Mouse (Mus musculus) C2C12 (cell line): ENCODE measurements around the gene 4930469K13Rik. TPM values are rescaled to one million over a fixed set of nuclear protein-coding genes. Genes with fewer than 3 reads are reported as not detected.

ENCODE experiments used
- H3K27me3 ChIP-seq: one replicate; pipeline ENCODE4 v1.6.1; 2011; ENCODE audit not compliant: control insufficient read depth, insufficient read depth, insufficient read length
- H3K36me3 ChIP-seq: one replicate; pipeline ENCODE4 v1.6.1; 2011; ENCODE audit not compliant: control insufficient read depth, insufficient read depth
- H3K4me3 ChIP-seq: one replicate; pipeline ENCODE4 v1.5.1; 2011; ENCODE audit warnings: mild to moderate bottlenecking, control low read depth; ENCODE audit not compliant: poor library complexity, insufficient read depth, severe bottlenecking
- H3K79me2 ChIP-seq: one replicate; pipeline ENCODE4 v1.6.1; 2011; ENCODE audit not compliant: control insufficient read depth, insufficient read depth
- H3K79me3 ChIP-seq: one replicate; pipeline ENCODE4 v1.6.1; 2011; ENCODE audit warnings: low read depth, control low read depth
- H3ac ChIP-seq: one replicate; pipeline ENCODE3; 2011; ENCODE audit warnings: low read depth; ENCODE audit not compliant: control insufficient read depth, insufficient read length
- CEBPB ChIP-seq: IDR thresholded peaks from one replicate; pipeline ENCODE4 v1.6.1; 2011; ENCODE audit warnings: low read depth, mild to moderate bottlenecking, control low read depth, moderate library complexity
- CTCF ChIP-seq: IDR thresholded peaks from one replicate; pipeline ENCODE4 v1.5.1; 2011; ENCODE audit not compliant: control insufficient read depth, insufficient read depth, insufficient read length
- FOSL1 ChIP-seq: IDR thresholded peaks from one replicate; pipeline ENCODE4 v1.8.0; 2011; ENCODE audit warnings: mild to moderate bottlenecking, low read length; ENCODE audit not compliant: poor library complexity, insufficient read depth, severe bottlenecking
- MAX ChIP-seq: IDR thresholded peaks from one replicate; pipeline ENCODE4 v1.6.1; 2011; ENCODE audit warnings: mild to moderate bottlenecking, control low read depth
- MYOD1 ChIP-seq: IDR thresholded peaks from one replicate; pipeline ENCODE4 v1.6.1; 2011; ENCODE audit warnings: low read depth; ENCODE audit not compliant: control insufficient read depth, insufficient read length
- MYOG ChIP-seq: IDR thresholded peaks from one replicate; pipeline ENCODE4 v1.6.1; 2011; ENCODE audit not compliant: control insufficient read depth, insufficient read length; ENCODE audit errors: extremely low read depth
- USF1 ChIP-seq: IDR thresholded peaks from one replicate; pipeline ENCODE4 v1.6.1; 2011; ENCODE audit warnings: low read depth, mild to moderate bottlenecking, control low read depth, moderate library complexity
- polyA plus RNA-seq: library from polyadenylated mRNA; unstranded; fragments of >200 nt; fragmentation: generic; extraction: Trizol; gene quantifications from one replicate; pipeline ENCODE4 v1.2.1, GENCODE M21; 2012; ENCODE audit warnings: missing spikeins

Gene 4930469K13Rik
- polyA plus RNA-seq, 1 experiment, result not detected

DNA sequence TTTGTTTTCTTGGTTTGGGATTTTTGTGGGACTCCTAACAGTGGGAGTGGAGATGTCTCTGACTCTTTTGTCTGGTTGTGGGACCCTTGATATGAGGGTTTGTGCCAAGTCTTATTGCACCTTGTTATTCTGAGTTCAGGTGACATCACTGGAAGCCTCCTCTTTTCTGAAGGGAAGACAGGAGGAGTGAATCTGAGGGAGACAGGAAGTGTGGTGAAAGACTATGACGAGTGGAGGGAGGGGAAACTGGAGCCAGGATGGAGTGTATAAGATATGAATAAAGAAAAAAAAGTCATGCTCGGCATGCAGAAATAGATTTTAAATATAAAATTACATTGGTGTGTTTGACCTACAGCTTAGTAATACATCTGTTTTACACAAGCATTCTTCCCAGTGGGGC is 13.7 kb downstream of the 4930469K13Rik start:
- no peaks in the 10 kb centered on the region for H3K36me3 ChIP-seq
- H3K79me2 ChIP-seq, result no peaks in the 10 kb centered on the region
- no peak overlapping the region for H3K4me3 ChIP-seq
- no peaks in the 10 kb centered on the region for H3K27me3 ChIP-seq
- TF ChIP-seq CEBPB, result no peak
- no peak for TF ChIP-seq MYOD1
- TF ChIP-seq CTCF, result no peak
- TF ChIP-seq USF1, result no peak
- no peak for TF ChIP-seq FOSL1
- TF ChIP-seq MAX, result no peak
- no peak for TF ChIP-seq MYOG
- no peak overlapping the region for H3ac ChIP-seq
- H3K79me3 ChIP-seq, result no peaks in the 10 kb centered on the region

GRCm38 (mm10) chr11:34083795-34084194 is 14.6 kb downstream of the 4930469K13Rik start:
- no peak overlapping the region for H3K4me3 ChIP-seq
- no peaks in the 10 kb centered on the region for H3K79me3 ChIP-seq
- no peaks in the 10 kb centered on the region for H3K79me2 ChIP-seq
- no peaks in the 10 kb centered on the region for H3K36me3 ChIP-seq
- H3ac ChIP-seq, result no peak overlapping the region
- H3K27me3 ChIP-seq, result no peaks in the 10 kb centered on the region
- TF ChIP-seq FOSL1 (no peak), CEBPB (no peak), MAX (no peak), MYOG (no peak), USF1 (no peak), MYOD1 (no peak), CTCF (no peak)

DNA sequence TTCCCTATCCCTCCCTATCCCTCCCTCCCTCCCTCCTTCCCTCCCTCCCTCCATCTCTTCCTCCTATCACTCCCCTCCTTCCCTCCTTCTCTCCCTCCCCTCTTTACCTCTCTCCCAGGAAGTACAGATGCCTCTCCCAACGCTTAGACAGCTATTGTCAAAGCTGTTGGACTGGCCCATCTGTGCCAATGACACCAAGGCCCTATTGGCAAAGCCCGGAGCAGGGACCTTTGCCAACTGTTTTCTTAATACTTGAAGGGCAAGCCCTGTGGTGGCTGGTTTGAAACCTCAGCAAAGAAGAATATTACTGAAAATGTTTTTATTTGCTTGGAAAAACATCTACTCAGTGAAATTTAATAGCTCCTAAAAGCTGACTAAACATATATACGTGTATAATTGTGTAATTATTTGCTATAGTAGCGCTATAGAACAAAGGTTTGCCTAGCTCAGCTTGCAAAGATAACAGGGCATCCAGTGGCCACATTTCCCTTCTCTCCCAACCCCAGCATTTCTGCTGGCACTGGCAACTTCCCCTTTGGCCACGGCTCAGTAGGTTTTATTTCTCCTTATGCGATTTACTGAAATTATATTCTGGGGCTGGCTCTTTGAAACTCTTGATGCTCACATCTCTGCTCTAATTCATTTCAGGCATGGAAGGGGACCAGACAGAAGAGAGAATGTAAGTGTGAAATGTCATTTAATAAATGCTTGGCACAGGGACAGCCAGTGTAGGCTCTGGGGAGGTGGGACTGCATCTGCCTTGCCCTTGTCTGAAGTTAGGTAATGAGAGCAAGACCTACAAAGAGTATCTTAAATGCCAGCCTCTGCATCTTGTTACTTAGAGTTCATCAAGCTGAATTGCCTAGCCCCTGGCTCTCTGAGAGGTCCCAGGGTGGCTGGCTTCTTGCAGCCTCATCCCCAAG is 18.6 kb downstream of the 4930469K13Rik start:
- TF ChIP-seq CEBPB, result no peak
- no peak for TF ChIP-seq MYOG
- TF ChIP-seq CTCF, result no peak
- TF ChIP-seq MYOD1, result no peak
- TF ChIP-seq USF1, result no peak
- TF ChIP-seq FOSL1, result no peak
- TF ChIP-seq MAX, result no peak
- Histone ChIP-seq H3K36me3 (no peaks in the 10 kb centered on the region), H3K27me3 (no peaks in the 10 kb centered on the region), H3K79me2 (no peaks in the 10 kb centered on the region), H3K4me3 (no peak overlapping the region), H3K79me3 (no peaks in the 10 kb centered on the region), H3ac (no peak overlapping the region)

DNA sequence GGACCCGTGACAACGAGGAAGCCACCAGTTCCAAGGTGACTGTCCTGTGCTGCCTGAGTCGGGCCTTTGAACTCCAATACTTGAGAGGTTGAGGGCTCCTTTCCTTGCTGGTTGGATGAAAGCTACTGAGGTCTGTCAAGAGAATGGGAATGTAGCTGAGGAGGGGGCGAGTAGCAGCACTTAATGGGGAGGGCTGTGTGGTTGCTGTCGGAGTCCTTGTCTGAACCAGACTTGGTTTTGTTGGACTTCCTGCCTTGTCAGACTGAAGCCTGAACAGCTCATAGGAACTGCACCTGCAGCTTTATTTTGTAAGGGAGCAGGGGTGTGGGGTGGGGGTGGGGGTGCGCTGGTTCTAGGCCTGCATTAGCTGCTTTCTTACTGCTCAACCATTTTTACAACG is 19.8 kb downstream of the 4930469K13Rik start:
- H3K79me2 ChIP-seq, result no peaks in the 10 kb centered on the region
- no peak overlapping the region for H3ac ChIP-seq
- no peak overlapping the region for H3K4me3 ChIP-seq
- no peaks in the 10 kb centered on the region for H3K79me3 ChIP-seq
- no peak for TF ChIP-seq MYOD1
- no peak for TF ChIP-seq USF1
- TF ChIP-seq MYOG, result no peak
- TF ChIP-seq CEBPB, result no peak
- TF ChIP-seq CTCF, result no peak
- TF ChIP-seq FOSL1, result no peak
- TF ChIP-seq MAX, result no peak
- no peaks in the 10 kb centered on the region for H3K27me3 ChIP-seq
- no peaks in the 10 kb centered on the region for H3K36me3 ChIP-seq

GRCm38 (mm10) chr11:34077870-34078269 is 20.5 kb downstream of the 4930469K13Rik start:
- Histone ChIP-seq H3K27me3 (no peaks in the 10 kb centered on the region), H3K79me3 (no peaks in the 10 kb centered on the region), H3ac (no peak overlapping the region), H3K36me3 (no peaks in the 10 kb centered on the region), H3K79me2 (no peaks in the 10 kb centered on the region), H3K4me3 (no peak overlapping the region)
- no peak for TF ChIP-seq CTCF
- TF ChIP-seq FOSL1, result no peak
- TF ChIP-seq MYOG, result no peak
- no peak for TF ChIP-seq MAX
- TF ChIP-seq USF1, result no peak
- no peak for TF ChIP-seq CEBPB
- no peak for TF ChIP-seq MYOD1
